Mouse (Mus musculus): ENCODE results near the gene Stx8. TPM values are rescaled to one million over a fixed set of nuclear protein-coding genes. Genes with fewer than 3 reads are reported as not detected.

The Stx8 gene
- polyA plus RNA-seq, 1 experiment = 32.5 TPM

DNA sequence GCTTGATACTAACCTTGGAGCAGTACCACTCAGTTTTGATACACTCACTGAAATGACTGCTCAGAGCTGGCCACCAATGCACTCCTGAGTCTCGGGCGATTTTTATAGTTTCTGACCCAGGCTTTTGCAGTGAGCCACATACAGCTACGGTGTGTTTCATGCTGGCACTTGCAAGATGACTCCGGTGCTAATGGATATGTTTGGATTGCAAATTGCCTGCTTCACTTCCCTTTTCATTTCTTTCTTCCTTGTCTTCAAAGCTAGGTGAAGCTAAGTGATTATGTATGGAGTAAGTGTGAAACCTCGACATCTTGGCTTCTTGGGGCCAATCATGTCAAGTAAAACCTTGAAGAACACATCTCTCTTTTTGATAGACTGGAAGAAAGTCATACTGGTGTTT is 43.4 kb downstream of the Stx8 start:
- TF ChIP-seq MYOG (IDR thresholded peaks at IDR 0.05; ENCODE audit: control insufficient read depth in 1 of 3, insufficient read depth in 1 of 3, insufficient read length in 2 of 3, low read depth in 2 of 3) (no peak), SRF (IDR thresholded peaks at IDR 0.05; ENCODE audit: control insufficient read depth, insufficient read length, low read depth) (no peak), USF1 (IDR thresholded peaks at IDR 0.05; ENCODE audit: low read depth) (no peak), CEBPB (IDR thresholded peaks at IDR 0.05; ENCODE audit: insufficient read depth, poor library complexity, severe bottlenecking) (no peak), TCF3 (IDR thresholded peaks at IDR 0.05; ENCODE audit: insufficient read length, low read depth) (no peak), MYOD1 (IDR thresholded peaks at IDR 0.05; ENCODE audit: control insufficient read depth in 1 of 3, insufficient read length in 2 of 3, low read depth in 2 of 3) (no peak), POLR2AphosphoS2 (IDR thresholded peaks at IDR 0.05; ENCODE audit: insufficient read length, low read depth) (no peak), MAX (IDR thresholded peaks at IDR 0.05; ENCODE audit: low read depth) (no peak), POLR2A (IDR thresholded peaks at IDR 0.05; ENCODE audit: insufficient read length, low read depth) (no peak), E2F4 (IDR thresholded peaks at IDR 0.05; ENCODE audit: insufficient read depth) (no peak), TCF12 (IDR thresholded peaks at IDR 0.05; ENCODE audit: insufficient read depth, poor library complexity, severe bottlenecking) (no peak), REST (IDR thresholded peaks at IDR 0.05; ENCODE audit: insufficient read depth, insufficient read length) (no peak)
- H3K4me3 ChIP-seq = no peak overlapping the region

GRCm38 (mm10) chr11:68012207-68012606 is 46.2 kb downstream of the Stx8 start:
- Histone ChIP-seq H3K4me3 (no peak overlapping the region), H3K4me2 (ENCODE audit: low read depth) (no peak overlapping the region), H3K27me3 (ENCODE audit: control insufficient read depth, insufficient read depth, insufficient read length) (no peaks in the 10 kb centered on the region), H3ac (ENCODE audit: control insufficient read depth, insufficient read length) (no peak overlapping the region), H3K79me2 (ENCODE audit: control insufficient read depth, insufficient read depth) (no peaks in the 10 kb centered on the region), H3K36me3 (ENCODE audit: control insufficient read depth, insufficient read depth) (no peaks in the 10 kb centered on the region)
- no peak for TF ChIP-seq E2F4 (IDR thresholded peaks at IDR 0.05; ENCODE audit: insufficient read depth)
- no peak for TF ChIP-seq MYOD1 (IDR thresholded peaks at IDR 0.05; ENCODE audit: control insufficient read depth in 1 of 3, insufficient read length in 2 of 3, low read depth in 2 of 3)
- TF ChIP-seq CEBPB (IDR thresholded peaks at IDR 0.05; ENCODE audit: insufficient read depth, poor library complexity, severe bottlenecking) = no peak
- TF ChIP-seq REST (IDR thresholded peaks at IDR 0.05; ENCODE audit: insufficient read depth, insufficient read length) = no peak
- TF ChIP-seq SRF (IDR thresholded peaks at IDR 0.05; ENCODE audit: control insufficient read depth, insufficient read length, low read depth) = no peak
- TF ChIP-seq TCF12 (IDR thresholded peaks at IDR 0.05; ENCODE audit: insufficient read depth, poor library complexity, severe bottlenecking) = no peak
- TF ChIP-seq MYOG (IDR thresholded peaks at IDR 0.05; ENCODE audit: control insufficient read depth in 1 of 3, insufficient read depth in 1 of 3, insufficient read length in 2 of 3, low read depth in 2 of 3) = no peak

More for the DNA sequence above, 43.4 kb downstream of the Stx8 start:
- H3ac ChIP-seq (ENCODE audit: control insufficient read depth, insufficient read length) = no peak overlapping the region
- no peaks in the 10 kb centered on the region for H3K36me3 ChIP-seq (ENCODE audit: control insufficient read depth, insufficient read depth)
- no peaks in the 10 kb centered on the region for H3K27me3 ChIP-seq (ENCODE audit: control insufficient read depth, insufficient read depth, insufficient read length)
- H3K79me2 ChIP-seq (ENCODE audit: control insufficient read depth, insufficient read depth) = no peaks in the 10 kb centered on the region
- H3K4me2 ChIP-seq (ENCODE audit: low read depth) = no peak overlapping the region

DNA sequence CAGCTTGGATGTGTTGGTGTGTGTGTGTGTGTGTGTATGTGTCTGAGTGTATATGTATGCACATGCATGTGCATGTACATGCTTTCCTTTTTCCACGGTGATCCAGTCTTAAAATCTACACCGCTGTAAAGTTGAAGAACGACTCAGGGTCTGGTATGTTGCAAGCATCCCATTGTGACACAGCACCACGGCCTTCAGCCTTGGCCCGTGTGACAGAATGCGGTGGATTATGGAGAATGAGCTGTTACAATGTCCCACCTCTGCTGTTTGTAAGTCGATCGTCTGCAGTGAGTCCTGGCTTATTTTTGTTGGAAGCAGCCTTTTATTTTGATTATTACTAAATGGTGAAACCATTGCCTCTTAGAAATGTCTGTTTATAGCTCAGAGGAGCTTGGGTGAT is 52.2 kb downstream of the Stx8 start:
- TF ChIP-seq TCF3 (IDR thresholded peaks at IDR 0.05; ENCODE audit: insufficient read length, low read depth) = no peak
- TF ChIP-seq CEBPB (IDR thresholded peaks at IDR 0.05; ENCODE audit: insufficient read depth, poor library complexity, severe bottlenecking) = no peak
- TF ChIP-seq MAX (IDR thresholded peaks at IDR 0.05; ENCODE audit: low read depth) = no peak
- TF ChIP-seq SRF (IDR thresholded peaks at IDR 0.05; ENCODE audit: control insufficient read depth, insufficient read length, low read depth) = no peak
- TF ChIP-seq E2F4 (IDR thresholded peaks at IDR 0.05; ENCODE audit: insufficient read depth) = no peak
- no peak for TF ChIP-seq USF1 (IDR thresholded peaks at IDR 0.05; ENCODE audit: low read depth)
- TF ChIP-seq REST (IDR thresholded peaks at IDR 0.05; ENCODE audit: insufficient read depth, insufficient read length) = no peak
- no peak for TF ChIP-seq MYOG (IDR thresholded peaks at IDR 0.05; ENCODE audit: control insufficient read depth in 1 of 3, insufficient read depth in 1 of 3, insufficient read length in 2 of 3, low read depth in 2 of 3)
- TF ChIP-seq POLR2A (IDR thresholded peaks at IDR 0.05; ENCODE audit: insufficient read length, low read depth) = no peak
- H3K4me2 ChIP-seq (ENCODE audit: low read depth) = no peak overlapping the region

DNA sequence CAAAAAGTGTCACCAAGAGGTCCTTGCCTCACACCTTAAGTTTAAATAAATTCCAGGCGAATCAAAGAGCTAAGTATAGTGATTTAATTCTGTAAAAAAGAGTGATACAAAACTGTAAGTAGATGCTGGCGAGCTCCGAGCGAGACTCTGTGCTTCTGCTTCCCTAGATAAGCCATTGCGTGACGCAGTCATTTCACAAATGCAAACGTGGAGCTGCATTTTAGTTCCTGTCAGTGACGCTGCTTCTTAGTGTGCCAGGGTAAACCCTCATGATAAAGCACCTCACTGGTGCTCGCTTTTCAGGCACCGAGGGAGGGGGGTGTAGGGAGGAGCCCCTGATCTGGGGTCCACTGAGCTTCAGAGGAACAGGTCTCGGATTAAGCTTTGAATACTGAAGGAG is 53.2 kb downstream of the Stx8 start:
- no peak overlapping the region for H3K4me2 ChIP-seq (ENCODE audit: low read depth)
- no peak for TF ChIP-seq MYOG (IDR thresholded peaks at IDR 0.05; ENCODE audit: control insufficient read depth in 1 of 3, insufficient read depth in 1 of 3, insufficient read length in 2 of 3, low read depth in 2 of 3)
- TF ChIP-seq SRF (IDR thresholded peaks at IDR 0.05; ENCODE audit: control insufficient read depth, insufficient read length, low read depth) = no peak
- no peak for TF ChIP-seq REST (IDR thresholded peaks at IDR 0.05; ENCODE audit: insufficient read depth, insufficient read length)
- TF ChIP-seq TCF12 (IDR thresholded peaks at IDR 0.05; ENCODE audit: insufficient read depth, poor library complexity, severe bottlenecking) = no peak
- TF ChIP-seq E2F4 (IDR thresholded peaks at IDR 0.05; ENCODE audit: insufficient read depth) = no peak
- no peak for TF ChIP-seq MYOD1 (IDR thresholded peaks at IDR 0.05; ENCODE audit: control insufficient read depth in 1 of 3, insufficient read length in 2 of 3, low read depth in 2 of 3)
- no peak for TF ChIP-seq POLR2AphosphoS2 (IDR thresholded peaks at IDR 0.05; ENCODE audit: insufficient read length, low read depth)
- no peak for TF ChIP-seq CEBPB (IDR thresholded peaks at IDR 0.05; ENCODE audit: insufficient read depth, poor library complexity, severe bottlenecking)
- TF ChIP-seq TCF3 (IDR thresholded peaks at IDR 0.05; ENCODE audit: insufficient read length, low read depth) = no peak
- TF ChIP-seq USF1 (IDR thresholded peaks at IDR 0.05; ENCODE audit: low read depth) = no peak
- TF ChIP-seq POLR2A (IDR thresholded peaks at IDR 0.05; ENCODE audit: insufficient read length, low read depth) = no peak
- TF ChIP-seq MAX (IDR thresholded peaks at IDR 0.05; ENCODE audit: low read depth) = no peak
- H3K27me3 ChIP-seq (ENCODE audit: control insufficient read depth, insufficient read depth, insufficient read length) = no peaks in the 10 kb centered on the region
- H3ac ChIP-seq (ENCODE audit: control insufficient read depth, insufficient read length) = no peak overlapping the region
- no peak overlapping the region for H3K4me3 ChIP-seq
- H3K79me2 ChIP-seq (ENCODE audit: control insufficient read depth, insufficient read depth) = no peaks in the 10 kb centered on the region
- no peaks in the 10 kb centered on the region for H3K36me3 ChIP-seq (ENCODE audit: control insufficient read depth, insufficient read depth)

More for the DNA sequence above, 52.2 kb downstream of the Stx8 start:
- no peaks in the 10 kb centered on the region for H3K27me3 ChIP-seq (ENCODE audit: control insufficient read depth, insufficient read depth, insufficient read length)
- H3ac ChIP-seq (ENCODE audit: control insufficient read depth, insufficient read length) = no peak overlapping the region
- H3K36me3 ChIP-seq (ENCODE audit: control insufficient read depth, insufficient read depth) = no peaks in the 10 kb centered on the region
- no peak overlapping the region for H3K4me3 ChIP-seq
- H3K79me2 ChIP-seq (ENCODE audit: control insufficient read depth, insufficient read depth) = no peaks in the 10 kb centered on the region

DNA sequence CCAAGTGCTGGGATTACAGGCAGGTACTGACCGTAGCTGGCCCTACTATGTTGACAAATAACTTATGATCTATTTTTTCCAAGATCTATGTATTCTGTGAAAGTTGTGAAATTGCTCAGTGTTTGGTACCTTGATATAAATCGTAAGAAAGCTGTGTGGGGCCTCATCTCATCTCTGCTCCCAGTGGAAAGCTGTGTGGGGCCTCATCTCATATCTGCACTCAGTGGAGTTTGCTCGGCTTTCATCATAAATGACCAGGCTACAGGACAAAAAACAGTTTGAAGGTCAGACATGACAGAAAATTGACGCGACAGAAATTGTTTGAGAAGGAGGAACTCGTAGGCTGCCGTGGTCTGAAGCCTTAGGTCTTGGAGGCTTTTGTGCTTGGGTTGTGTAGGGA is 56.0 kb downstream of the Stx8 start:
- Histone ChIP-seq H3K27me3 (ENCODE audit: control insufficient read depth, insufficient read depth, insufficient read length) (no peaks in the 10 kb centered on the region), H3K36me3 (ENCODE audit: control insufficient read depth, insufficient read depth) (no peaks in the 10 kb centered on the region), H3K79me2 (ENCODE audit: control insufficient read depth, insufficient read depth) (no peaks in the 10 kb centered on the region), H3ac (ENCODE audit: control insufficient read depth, insufficient read length) (no peak overlapping the region), H3K4me2 (ENCODE audit: low read depth) (no peak overlapping the region), H3K4me3 (no peak overlapping the region)
- no peak for TF ChIP-seq TCF3 (IDR thresholded peaks at IDR 0.05; ENCODE audit: insufficient read length, low read depth)
- no peak for TF ChIP-seq MYOG (IDR thresholded peaks at IDR 0.05; ENCODE audit: control insufficient read depth in 1 of 3, insufficient read depth in 1 of 3, insufficient read length in 2 of 3, low read depth in 2 of 3)
- TF ChIP-seq POLR2AphosphoS2 (IDR thresholded peaks at IDR 0.05; ENCODE audit: insufficient read length, low read depth) = no peak

Data from myocyte (in vitro differentiated cells).